9 mouse cellular contexts compared by ENCODE assay signal in genomic region chr1:150933616-150934015, GRCm38 (mm10). TPM values are rescaled to one million over a fixed set of nuclear protein-coding genes. Genes with fewer than 3 reads are reported as not detected.
A peak's percentile ranks its signal among the peaks of the same experiment; 100 is the strongest.
DNase-seq lines count a peak whose midpoint lies in the region; ATAC-seq and TF ChIP-seq lines count a peak whose summit lies in the region.
"Had no signal": no experiment of that assay in that cellular context is flagged by ENCODE, and none has a peak within 500 bp of the region (broad histone marks: within the 10 kb centered on the region; RNA-seq: fewer than 3 reads in every experiment).

No protein-coding gene starts in this region.

- TF ChIP-seq CTCF in heart, adult 2 months (IDR thresholded peaks at IDR 0.05): no peak

- H3K9me3 ChIP-seq in hindbrain, embryonic 15.5 days: no peaks in the 10 kb centered on the region
- H3K9me3 ChIP-seq in hindbrain, embryonic 10.5 days: no peaks in the 10 kb centered on the region

- ATAC-seq in hindbrain, embryonic 15.5 days (ENCODE audit: low FRiP score, low read depth): no peak
- no peak for ATAC-seq in granulocyte monocyte progenitor cell, adult 5-6 weeks (replicated peaks; ENCODE audit: poor library complexity, severe bottlenecking)

- no peak overlapping the region for H3K9ac ChIP-seq in hindbrain, embryonic 15.5 days
- no peak overlapping the region for H3K9ac ChIP-seq in heart, adult 2 months (ENCODE audit: low read depth, low read length)

- H3K27ac ChIP-seq in hindbrain, embryonic 15.5 days (replicated peaks): no peak overlapping the region
- H3K27ac ChIP-seq in hindbrain, embryonic 10.5 days: no peak overlapping the region
- H3K27ac ChIP-seq in heart, adult 2 months: no peak overlapping the region
- H3K27ac ChIP-seq: macrophage had no signal

- TF ChIP-seq POLR2A in heart, adult 2 months (IDR thresholded peaks at IDR 0.05; ENCODE audit: insufficient read depth, low read depth, low read length): no peak

- no peaks in the 10 kb centered on the region for H3K4me1 ChIP-seq in hindbrain, embryonic 15.5 days (replicated peaks)
- 0 out of 2 replicates have a peak, but pooled peaks cover 2% of the 10 kb centered on the region for H3K4me1 ChIP-seq in hindbrain, embryonic 10.5 days (replicated peaks)
- H3K4me1 ChIP-seq in heart, adult 2 months (ENCODE audit: control insufficient read depth, insufficient read depth, low read length): no peaks in the 10 kb centered on the region

- H3K79me2 ChIP-seq in heart, adult 2 months (replicated peaks; ENCODE audit: control insufficient read depth, insufficient read depth, low read length): peaks cover 3% of the 10 kb centered on the region; the same call in 1 of the 2 replicates

- DNase-seq in hindbrain, embryonic 10.5 days (ENCODE audit: low spot score): no peak
- peak; percentile 15 to 35 for DNase-seq in heart, adult 2 months
- DNase-seq in layer of hippocampus, postnatal 25 days (ENCODE audit: extremely low spot score in 1 of 2, low spot score in 1 of 2): peak; percentile 36 to 44
- DNase-seq in right cerebral cortex, postnatal 10 days (ENCODE audit: low spot score in 2 of 2): peak; percentile 57 to 59
- no peak for DNase-seq in adrenal gland, postnatal 10 days
- no peak for DNase-seq in kidney, postnatal 4 days

- H3K4me3 ChIP-seq in hindbrain, embryonic 15.5 days: no peak overlapping the region
- no peak overlapping the region for H3K4me3 ChIP-seq in hindbrain, embryonic 10.5 days
- no peak overlapping the region for H3K4me3 ChIP-seq in heart, adult 2 months

- H3K36me3 ChIP-seq in hindbrain, embryonic 15.5 days: no peaks in the 10 kb centered on the region
- H3K36me3 ChIP-seq in hindbrain, embryonic 10.5 days: no peaks in the 10 kb centered on the region
- H3K36me3 ChIP-seq in heart, adult 2 months (ENCODE audit: control insufficient read depth, insufficient read depth, low read length): no peaks in the 10 kb centered on the region

- intact Hi-C loops in heart, adult 2 months (cut with DNase I): no loop called here

- TF ChIP-seq EP300 in heart, adult 2 months (IDR thresholded peaks at IDR 0.05; ENCODE audit: insufficient read depth, low read depth, low read length): no peak

- H3K4me2 ChIP-seq in hindbrain, embryonic 15.5 days: 0 out of 2 replicates have a peak overlapping the region, but pooled peaks have one; percentile 0

- 64% methylated on average over 9 of the region's 9 CpGs for WGBS in hindbrain, embryonic 15.5 days
- WGBS in hindbrain, embryonic 10.5 days: 59% methylated on average over 9 of the region's 9 CpGs
- 54% methylated on average over 9 of the region's 9 CpGs for WGBS in heart, adult 2 months

- no peaks in the 10 kb centered on the region for H3K27me3 ChIP-seq in hindbrain, embryonic 15.5 days
- H3K27me3 ChIP-seq in hindbrain, embryonic 10.5 days (ENCODE audit: insufficient read depth, poor library complexity, severe bottlenecking): no peaks in the 10 kb centered on the region
- no peaks in the 10 kb centered on the region for H3K27me3 ChIP-seq in heart, adult 2 months (ENCODE audit: control insufficient read depth, insufficient read depth, low read length)

RNA-seq across cellular contexts. Expression of gene Hmcn1, which starts 59.6 kb away (rescaled TPM):
- 1.3 and 2.0 TPM in 2 replicates for polyA plus RNA-seq in hindbrain, embryonic 15.5 days (2015; fragmentation: Nextera tagmentation; extraction: Ambion mirVana)
- 6.9 and 9.0 TPM in 2 replicates for polyA plus RNA-seq in hindbrain, embryonic 10.5 days (2016; fragmentation: Nextera tagmentation; extraction: Ambion mirVana)
- total RNA-seq in heart, adult 2 months (2021): 10 to 100 TPM; 11.9 to 13.7 TPM
- 23.5 and 24.5 TPM in 2 replicates for polyA plus RNA-seq in heart, adult 2 months (2012; rRNA removed)
- total RNA-seq in layer of hippocampus, postnatal 25 days (2021): 1 to 10 TPM; 2.9 to 3.8 TPM
- not detected in 2 replicates for total RNA-seq in granulocyte monocyte progenitor cell, adult 5-6 weeks (2014; fragmentation: Nextera tagmentation)
- 0.22 TPM in 1 of 2 replicates, not detected in the other for total RNA-seq in granulocyte monocyte progenitor cell, adult 5-6 weeks (2017)
- total RNA-seq in adrenal gland, postnatal 10 days (2021): 10 to 100 TPM in 1 of 2 experiments, 1 to 10 TPM in 1; 5.9 to 11.2 TPM
- polyA plus RNA-seq: macrophage had no signal

Comparison
In these comparisons a context has a peak if more than half of its experiments do, and no peak if none do; other contexts are left out.
1. DNase-seq: peak in heart, adult 2 months (2 of 2), layer of hippocampus, postnatal 25 days (2 of 2) and right cerebral cortex, postnatal 10 days (2 of 2); none in hindbrain, embryonic 10.5 days (single experiment), adrenal gland, postnatal 10 days (single experiment) and kidney, postnatal 4 days (0 of 2).